Mouse (Mus musculus) lung, postnatal 0 days (tissue): ENCODE measurements around the gene Lgmn. TPM values are rescaled to one million over a fixed set of nuclear protein-coding genes. Genes with fewer than 3 reads are reported as not detected.
A peak's percentile ranks its signal among the peaks of the same experiment; 100 is the strongest.

Source experiments
- ATAC-seq: fragments of 200-750 bp; cut with Nextera tagmentation; 2 replicates; pipeline ENCODE4 v1.8.0; 2017; ENCODE audit warnings: moderate library complexity
- DNase-seq: peaks from one replicate; pipeline ENCODE4 v3.0.0-alpha.2; 2016; ENCODE audit warnings: low spot score
- H3K27ac ChIP-seq: fragments of 300-500 bp; sonication (generic); 2 replicates; pipeline ENCODE4 v1.5.1; 2014; ENCODE audit warnings: antibody characterized with exemption, mild to moderate bottlenecking, low read length, mixed read lengths
- H3K27me3 ChIP-seq: fragments of 300-500 bp; sonication (generic); replicated peaks from 2 replicates; pipeline ENCODE4 v1.6.1; 2014; ENCODE audit warnings: low read length, mixed read lengths; ENCODE audit not compliant: insufficient read depth
- H3K36me3 ChIP-seq: fragments of 300-500 bp; sonication (generic); 2 replicates; pipeline ENCODE4 v1.6.1; 2014; ENCODE audit warnings: low read length, mixed read lengths; ENCODE audit not compliant: insufficient read depth
- H3K4me1 ChIP-seq: fragments of 300-500 bp; sonication (generic); 2 replicates; pipeline ENCODE4 v1.6.1; 2014; ENCODE audit warnings: antibody characterized with exemption, low read depth, low read length, mixed read lengths; ENCODE audit not compliant: insufficient read depth
- H3K4me2 ChIP-seq: fragments of 300-500 bp; sonication (generic); replicated peaks from 2 replicates; pipeline ENCODE4 v1.6.1; 2014; ENCODE audit warnings: low read depth, mild to moderate bottlenecking, low read length, moderate library complexity, mixed read lengths
- H3K4me3 ChIP-seq: fragments of 300-500 bp; sonication (generic); 2 replicates; pipeline ENCODE4 v1.5.1; 2014; ENCODE audit warnings: low read depth, low read length
- H3K9ac ChIP-seq: fragments of 300-500 bp; sonication (generic); replicated peaks from 2 replicates; pipeline ENCODE4 v1.6.1; 2014; ENCODE audit warnings: low read depth, mild to moderate bottlenecking
- H3K9me3 ChIP-seq: fragments of 300-500 bp; sonication (generic); 2 replicates; pipeline ENCODE4 v1.6.1; 2016; ENCODE audit warnings: low read length, mixed read lengths
- CTCF ChIP-seq: IDR thresholded peaks from 2 replicates; pipeline ENCODE4 v1.5.1; 2016; ENCODE audit warnings: antibody characterized with exemption, mild to moderate bottlenecking
- EP300 ChIP-seq: IDR thresholded peaks from 2 replicates; pipeline ENCODE4 v1.6.1; 2016; ENCODE audit warnings: antibody characterized with exemption, mild to moderate bottlenecking, control low read depth
- WGBS: fragments of 180-500 bp; shearing (Covaris S2); extraction: QIAGEN DNeasy Blood & Tissue Kit; methylation state at CpG from one replicate; pipeline ENCODE4 v1.1.7; 2014; 5-methylcytosine and 5-hydroxymethylcytosine counted together
- polyA plus RNA-seq: library from polyadenylated mRNA; unstranded; fragments of >200 nt; fragmentation: Nextera tagmentation; extraction: Ambion mirVana; gene quantifications from 2 replicates; pipeline ENCODE4 v1.2.1, GENCODE M21; 2015

Gene Lgmn
- polyA plus RNA-seq, 1 experiment from 2014 or later: 198 TPM

GRCm38 (mm10) chr12:102367075-102367474 is 72.5 kb downstream of the Lgmn start:
- no peaks in the 10 kb centered on the region for H3K4me1 ChIP-seq
- H3K4me2 ChIP-seq: no peak overlapping the region
- ATAC-seq (no peak), DNase-seq (no peak)
- H3K9ac ChIP-seq: no peak overlapping the region
- no peak overlapping the region for H3K4me3 ChIP-seq
- 88% methylated on average over 3 of the region's 3 CpGs for WGBS
- TF ChIP-seq EP300: no peak
- no peak for TF ChIP-seq CTCF
- no peaks in the 10 kb centered on the region for H3K27me3 ChIP-seq
- H3K27ac ChIP-seq: no peak overlapping the region
- peaks cover 24% of the 10 kb centered on the region; the same call in 1 of the 2 replicates for H3K36me3 ChIP-seq
- no peaks in the 10 kb centered on the region for H3K9me3 ChIP-seq

GRCm38 (mm10) chr12:102366126-102366816 is 73.3 kb downstream of the Lgmn start:
- H3K27ac ChIP-seq: no peak overlapping the region
- no peak overlapping the region for H3K4me3 ChIP-seq
- H3K27me3 ChIP-seq: no peaks in the 10 kb centered on the region
- 91% methylated on average over 9 of the region's 9 CpGs for whole genome bisulfite sequencing
- H3K4me2 ChIP-seq: no peak overlapping the region
- DNase-seq: no peak
- H3K9me3 ChIP-seq: no peaks in the 10 kb centered on the region
- no peak overlapping the region for H3K9ac ChIP-seq
- TF ChIP-seq EP300 (no peak), CTCF (no peak)
- peaks cover 28% of the 10 kb centered on the region; the same call in 1 of the 2 replicates for H3K36me3 ChIP-seq
- no peak for ATAC-seq
- H3K4me1 ChIP-seq: no peaks in the 10 kb centered on the region

GRCm38 (mm10) chr12:102365016-102365415 is 74.6 kb downstream of the Lgmn start:
- TF ChIP-seq EP300 (no peak), CTCF (no peak)
- Histone ChIP-seq H3K27me3 (no peaks in the 10 kb centered on the region), H3K27ac (no peak overlapping the region), H3K4me1 (no peaks in the 10 kb centered on the region), H3K9me3 (no peaks in the 10 kb centered on the region), H3K36me3 (peaks cover 34% of the 10 kb centered on the region; the same call in 1 of the 2 replicates), H3K9ac (no peak overlapping the region), H3K4me3 (no peak overlapping the region), H3K4me2 (no peak overlapping the region)
- DNase-seq (no peak), ATAC-seq (no peak)
- 86% methylated on average over 7 of the region's 7 CpGs for WGBS

- H3K4me3 ChIP-seq: no peak overlapping the region
- peak; percentile 77 for TF ChIP-seq EP300
- no peak for TF ChIP-seq CTCF
- ATAC-seq (peak; percentile 83), DNase-seq (peak; percentile 73)
- peaks cover 28% of the 10 kb centered on the region; the same call in 1 of the 2 replicates for H3K36me3 ChIP-seq
- H3K9me3 ChIP-seq: no peaks in the 10 kb centered on the region
- no peak overlapping the region for H3K4me2 ChIP-seq
- H3K4me1 ChIP-seq: no peaks in the 10 kb centered on the region
- 78% methylated on average over 10 of the region's 10 CpGs for WGBS
- no peaks in the 10 kb centered on the region for H3K27me3 ChIP-seq
- no peak overlapping the region for H3K9ac ChIP-seq
- 0 out of 2 replicates have a peak overlapping the region, but pooled peaks have one; percentile 1 for H3K27ac ChIP-seq
Measured at GRCm38 (mm10) chr12:102361189-102362161, 78.1 kb downstream of the Lgmn start.

- Histone ChIP-seq H3K9me3 (no peaks in the 10 kb centered on the region), H3K27ac (no peak overlapping the region), H3K9ac (no peak overlapping the region), H3K27me3 (no peaks in the 10 kb centered on the region), H3K4me2 (no peak overlapping the region), H3K4me3 (no peak overlapping the region), H3K36me3 (peaks cover 28% of the 10 kb centered on the region; the same call in 1 of the 2 replicates), H3K4me1 (no peaks in the 10 kb centered on the region; the same call in 1 of the 2 replicates)
- ATAC-seq: no peak
- no peak for TF ChIP-seq CTCF
- no peak for TF ChIP-seq EP300
- 95% methylated on average over 4 of the region's 4 CpGs for WGBS
- DNase-seq: no peak
Measured at GRCm38 (mm10) chr12:102359390-102359789, 80.2 kb downstream of the Lgmn start.

GRCm38 (mm10) chr12:102356781-102357180 is 82.8 kb downstream of the Lgmn start:
- Histone ChIP-seq H3K4me2 (no peak overlapping the region), H3K4me3 (no peak overlapping the region), H3K4me1 (no peaks in the 10 kb centered on the region; the same call in 1 of the 2 replicates), H3K27ac (no peak overlapping the region), H3K36me3 (peaks cover 28% of the 10 kb centered on the region), H3K27me3 (no peaks in the 10 kb centered on the region), H3K9me3 (no peaks in the 10 kb centered on the region), H3K9ac (no peak overlapping the region)
- ATAC-seq (no peak), DNase-seq (no peak)
- no peak for TF ChIP-seq EP300
- TF ChIP-seq CTCF: no peak
- WGBS: 82% methylated on average over 1 of the region's 1 CpGs
